Comparison of ENCODE assay signal across 8 mouse cellular contexts in the genomic region with DNA sequence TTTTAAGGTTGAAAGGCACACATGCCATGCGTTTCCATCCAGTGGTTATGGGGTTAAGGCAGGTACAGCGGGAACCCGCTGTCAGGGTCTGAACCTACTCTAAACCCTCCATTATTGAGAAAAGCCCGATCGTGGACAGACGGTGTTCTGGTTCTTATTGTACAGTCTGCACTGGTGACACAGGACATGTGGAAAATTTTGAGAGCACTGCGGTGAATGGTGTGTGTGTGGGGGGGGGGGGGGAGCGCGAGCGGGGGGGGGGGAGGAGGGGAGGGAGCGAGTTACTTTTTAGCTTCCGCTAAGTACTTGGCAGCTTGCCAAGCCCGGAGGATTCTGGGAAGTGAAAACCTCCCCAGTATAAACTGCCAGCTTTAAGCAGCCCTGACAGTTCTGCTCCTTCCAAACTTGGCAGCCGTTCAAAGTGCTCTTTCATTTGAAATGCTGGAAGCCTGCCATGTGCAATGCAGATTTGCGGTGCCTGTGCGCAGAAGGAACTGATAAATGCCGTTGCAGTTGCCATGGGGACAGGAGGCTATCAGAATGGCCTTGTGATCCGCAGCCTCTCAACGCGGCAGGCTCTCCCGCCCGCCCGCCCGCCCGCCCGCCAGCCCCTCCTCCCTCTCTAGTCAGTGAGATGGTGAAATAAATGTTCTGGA. TPM values are rescaled to one million over a fixed set of nuclear protein-coding genes. Genes with fewer than 3 reads are reported as not detected.
DNase-seq lines count a peak whose midpoint lies in the region; ATAC-seq and TF ChIP-seq lines count a peak whose summit lies in the region.

No protein-coding gene starts in this region.

- peak overlapping the region; percentile 24 for H3K4me3 ChIP-seq in forebrain, embryonic 14.5 days (ENCODE audit: low read depth, low read length)
- H3K4me3 ChIP-seq in liver, embryonic 16.5 days (ENCODE audit: low read depth, low read length), result peak overlapping the region; percentile 56
- H3K4me3 ChIP-seq in neural tube, embryonic 12.5 days, result peak overlapping the region; percentile 26
- H3K4me3 ChIP-seq in stomach, postnatal 0 days (ENCODE audit: low read depth, low read length), result peak overlapping the region; percentile 32

- no peak for TF ChIP-seq CTCF in stomach, postnatal 0 days (IDR thresholded peaks at IDR 0.05; ENCODE audit: low read depth)

- H3K4me2 ChIP-seq in forebrain, embryonic 14.5 days (ENCODE audit: low read length), result peak overlapping the region; percentile 66
- H3K4me2 ChIP-seq in liver, embryonic 16.5 days (ENCODE audit: low read depth, low read length), result peak overlapping the region; percentile 69
- peak overlapping the region; percentile 59 for H3K4me2 ChIP-seq in neural tube, embryonic 12.5 days (replicated peaks)
- peak overlapping the region; percentile 75 for H3K4me2 ChIP-seq in stomach, postnatal 0 days (replicated peaks; ENCODE audit: low read depth)

- 0% methylated on average over 22 of the region's 26 CpGs for WGBS in forebrain, embryonic 14.5 days
- WGBS in large intestine, adult 2 months, result 2% methylated on average over 23 of the region's 26 CpGs
- WGBS in liver, embryonic 16.5 days (ENCODE audit: insufficient replicate concordance), result under 1% methylated on average over 23 of the region's 26 CpGs
- WGBS in neural tube, embryonic 12.5 days, result under 1% methylated on average over 22 of the region's 26 CpGs
- WGBS in stomach, postnatal 0 days, result under 1% methylated on average over 22 of the region's 26 CpGs

- DNase-seq in ES-CJ7 (ENCODE audit: low read depth, low spot score), result peak; percentile 92
- DNase-seq in cerebellum, adult 11 months, result peak; percentile 95
- peak; percentile 100 for DNase-seq in forebrain, embryonic 14.5 days (ENCODE audit: low spot score)
- DNase-seq in heart, postnatal 14 days, result peak; percentile 97 to 98
- peak; percentile 99 for DNase-seq in large intestine, adult 2 months (ENCODE audit: low read depth, low spot score)
- peak; percentile 96 for DNase-seq in stomach, postnatal 0 days (ENCODE audit: low spot score)

- H3K9me3 ChIP-seq in forebrain, embryonic 14.5 days (replicated peaks; ENCODE audit: control insufficient read depth, low read length), result no peaks in the 10 kb centered on the region
- no peaks in the 10 kb centered on the region for H3K9me3 ChIP-seq in liver, embryonic 16.5 days (replicated peaks; ENCODE audit: control insufficient read depth, low read length)
- H3K9me3 ChIP-seq in neural tube, embryonic 12.5 days, result no peaks in the 10 kb centered on the region
- no peaks in the 10 kb centered on the region for H3K9me3 ChIP-seq in stomach, postnatal 0 days (ENCODE audit: control insufficient read depth, low read length)

- H3K27ac ChIP-seq in forebrain, embryonic 14.5 days (ENCODE audit: low read depth, low read length), result peak overlapping the region; percentile 100
- H3K27ac ChIP-seq in liver, embryonic 16.5 days (ENCODE audit: low read length), result peak overlapping the region; percentile 93
- H3K27ac ChIP-seq in neural tube, embryonic 12.5 days, result peak overlapping the region; percentile 95
- peak overlapping the region; percentile 99 for H3K27ac ChIP-seq in stomach, postnatal 0 days (replicated peaks)

- H3K4me1 ChIP-seq in forebrain, embryonic 14.5 days (ENCODE audit: control insufficient read depth, insufficient read depth, low read length), result peaks cover 84% of the 10 kb centered on the region
- H3K4me1 ChIP-seq in liver, embryonic 16.5 days (ENCODE audit: control insufficient read depth, low read depth, low read length), result peaks cover 65% of the 10 kb centered on the region
- peaks cover 91% of the 10 kb centered on the region for H3K4me1 ChIP-seq in neural tube, embryonic 12.5 days
- peaks cover 22% of the 10 kb centered on the region for H3K4me1 ChIP-seq in stomach, postnatal 0 days (replicated peaks; ENCODE audit: control insufficient read depth, insufficient read depth)

- TF ChIP-seq EP300 in stomach, postnatal 0 days (optimal IDR thresholded peaks at IDR 0.05), result no peak

- H3K9ac ChIP-seq in forebrain, embryonic 14.5 days (ENCODE audit: low read length), result peak overlapping the region; percentile 68
- H3K9ac ChIP-seq in liver, embryonic 16.5 days (ENCODE audit: low read depth, low read length), result peak overlapping the region; percentile 61
- peak overlapping the region; percentile 33; the same call in 1 of the 2 replicates for H3K9ac ChIP-seq in neural tube, embryonic 12.5 days
- peak overlapping the region; percentile 50 for H3K9ac ChIP-seq in stomach, postnatal 0 days (ENCODE audit: low read length)

- intact Hi-C loops in heart, postnatal 14 days (cut with DNase I), result no loop called here

- no peaks in the 10 kb centered on the region for H3K36me3 ChIP-seq in forebrain, embryonic 14.5 days (ENCODE audit: control insufficient read depth, insufficient read depth, low read length)
- no peaks in the 10 kb centered on the region for H3K36me3 ChIP-seq in liver, embryonic 16.5 days (ENCODE audit: control insufficient read depth, insufficient read depth)
- H3K36me3 ChIP-seq in neural tube, embryonic 12.5 days, result no peaks in the 10 kb centered on the region
- no peaks in the 10 kb centered on the region for H3K36me3 ChIP-seq in stomach, postnatal 0 days (ENCODE audit: control insufficient read depth, insufficient read depth, low read length)

- ATAC-seq in forebrain, embryonic 14.5 days, result peak; percentile 89
- peak; percentile 87 for ATAC-seq in liver, embryonic 16.5 days (ENCODE audit: low read depth)
- ATAC-seq in neural tube, embryonic 12.5 days (ENCODE audit: low FRiP score, low read depth), result peak; percentile 88
- peak; percentile 88 for ATAC-seq in stomach, postnatal 0 days (ENCODE audit: low FRiP score, low TSS enrichment)

- H3K27me3 ChIP-seq in forebrain, embryonic 14.5 days (replicated peaks; ENCODE audit: control insufficient read depth, insufficient read depth, low read length), result no peaks in the 10 kb centered on the region
- H3K27me3 ChIP-seq in liver, embryonic 16.5 days (ENCODE audit: control insufficient read depth, insufficient read depth, low read depth, low read length), result peaks cover 7% of the 10 kb centered on the region
- H3K27me3 ChIP-seq in neural tube, embryonic 12.5 days (replicated peaks), result no peaks in the 10 kb centered on the region
- no peaks in the 10 kb centered on the region for H3K27me3 ChIP-seq in stomach, postnatal 0 days (ENCODE audit: control insufficient read depth, insufficient read depth, low read length)

RNA-seq across cellular contexts. Expression of a gene that starts 9.7 kb away (rescaled TPM):
- polyA plus RNA-seq in forebrain, embryonic 14.5 days (2014; fragmentation: Nextera tagmentation; extraction: Ambion mirVana), result 41.4 and 56.5 TPM in 2 replicates
- total RNA-seq in heart, postnatal 14 days (2021), result 10 to 100 TPM; 44.7 to 51.8 TPM
- polyA plus RNA-seq in large intestine, adult 2 months (2012; rRNA removed), result 12.4 and 14.9 TPM in 2 replicates
- polyA plus RNA-seq in liver, embryonic 16.5 days (2015; fragmentation: Nextera tagmentation; extraction: Ambion mirVana), result 1.8 and 2.3 TPM in 2 replicates
- polyA plus RNA-seq in neural tube, embryonic 12.5 days (2016; fragmentation: Nextera tagmentation; extraction: Ambion mirVana), result 57.2 and 61.9 TPM in 2 replicates
- polyA plus RNA-seq in stomach, postnatal 0 days (2015; fragmentation: Nextera tagmentation; extraction: Ambion mirVana), result 19.1 and 19.8 TPM in 2 replicates

RNA-seq across cellular contexts. Expression of a gene that starts 52.5 kb away (rescaled TPM):
- polyA plus RNA-seq in forebrain, embryonic 14.5 days (2014; fragmentation: Nextera tagmentation; extraction: Ambion mirVana), result 47.5 and 57.0 TPM in 2 replicates
- 10 to 100 TPM; 44.2 to 45.6 TPM for total RNA-seq in heart, postnatal 14 days (2021)
- 16.5 and 24.2 TPM in 2 replicates for polyA plus RNA-seq in large intestine, adult 2 months (2012; rRNA removed)
- 7.8 and 7.9 TPM in 2 replicates for polyA plus RNA-seq in liver, embryonic 16.5 days (2015; fragmentation: Nextera tagmentation; extraction: Ambion mirVana)
- polyA plus RNA-seq in neural tube, embryonic 12.5 days (2016; fragmentation: Nextera tagmentation; extraction: Ambion mirVana), result 41.5 and 43.0 TPM in 2 replicates
- 10.1 and 10.8 TPM in 2 replicates for polyA plus RNA-seq in stomach, postnatal 0 days (2015; fragmentation: Nextera tagmentation; extraction: Ambion mirVana)

Comparison
In these comparisons a context has a peak if more than half of its experiments do, and no peak if none do; other contexts are left out.
1. Peak in every context shown above with its lines: DNase-seq, ATAC-seq, H3K4me3 ChIP-seq and H3K27ac ChIP-seq.